Mouse (Mus musculus) forebrain, embryonic 11.5 days (tissue): ENCODE results near the gene Klhl12. TPM values are rescaled to one million over a fixed set of nuclear protein-coding genes. Genes with fewer than 3 reads are reported as not detected.

Experiments
- polyA plus RNA-seq: library from polyadenylated mRNA; unstranded; fragments of >200 nt; fragmentation: Nextera tagmentation; extraction: Ambion mirVana; gene quantifications from 2 replicates; pipeline ENCODE4 v1.2.1, GENCODE M21; 2014

The Klhl12 gene
- polyA plus RNA-seq, 1 experiment from 2014 or later: 34.1 TPM

Other genes with a start within 250 kb of the Klhl12 start
- gene Adora1, start 220.1 kb upstream of the Klhl12 start, polyA plus RNA-seq: 0.59 and 0.84 TPM in 2 replicates
- not detected in 2 replicates for gene Myog, start 165.5 kb upstream of the Klhl12 start, polyA plus RNA-seq
- gene Ppfia4, start 122.6 kb upstream of the Klhl12 start, polyA plus RNA-seq: 1.7 and 2.5 TPM in 2 replicates
- gene Tmem183a, start 93.6 kb upstream of the Klhl12 start, polyA plus RNA-seq: 133 and 145 TPM in 2 replicates
- gene 4933406M09Rik, start 69.6 kb upstream of the Klhl12 start, polyA plus RNA-seq: not detected in 2 replicates
- gene Cyb5r1, start 50.0 kb upstream of the Klhl12 start, polyA plus RNA-seq: 24.5 and 25.8 TPM in 2 replicates
- gene Adipor1, start 40.2 kb upstream of the Klhl12 start, polyA plus RNA-seq: 77.0 and 77.8 TPM in 2 replicates
- gene Rabif, start 39.1 kb downstream of the Klhl12 start, polyA plus RNA-seq: 42.7 and 45.3 TPM in 2 replicates
- not detected in 2 replicates for gene Mgat4e, start 94.2 kb downstream of the Klhl12 start, polyA plus RNA-seq
- 83.9 and 84.4 TPM in 2 replicates for gene Kdm5b, start 104.6 kb downstream of the Klhl12 start, polyA plus RNA-seq
- 0.84 and 0.95 TPM in 2 replicates for gene Syt2, start 191.1 kb downstream of the Klhl12 start, polyA plus RNA-seq